Mouse (Mus musculus): ENCODE results near the gene Sfxn1. TPM values are rescaled to one million over a fixed set of nuclear protein-coding genes. Genes with fewer than 3 reads are reported as not detected.
A peak's percentile ranks its signal among the peaks of the same experiment; 100 is the strongest.

Gene Sfxn1
- total and polyA plus RNA-seq, 2 experiments from 2014 or later, result 8.8 to 13.6 TPM

DNA sequence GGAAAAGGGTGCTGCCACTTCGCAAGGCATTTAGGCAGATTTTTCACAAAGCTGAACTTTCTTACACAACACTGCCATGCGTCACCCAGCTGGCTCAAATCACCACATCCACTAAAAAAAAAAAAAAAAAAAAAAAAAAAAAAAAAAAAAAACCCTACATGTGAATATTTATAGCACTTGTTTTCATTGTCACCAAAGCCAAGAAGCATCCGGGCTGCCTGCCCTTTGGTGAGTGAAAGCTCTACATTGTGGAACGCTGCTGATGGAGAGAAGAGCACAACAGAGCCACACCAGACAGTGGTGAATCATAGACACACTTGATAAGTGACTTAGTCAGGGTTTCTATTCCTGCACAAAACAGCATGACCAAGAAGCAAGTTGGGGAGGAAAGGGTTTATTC is 33.7 kb upstream of the Sfxn1 start:
- Histone ChIP-seq H3K4me2 (ENCODE audit: low read depth, low read length) (no peak overlapping the region), H3K9ac (replicated peaks; ENCODE audit: low read depth, low read length) (no peak overlapping the region), H3K27me3 (ENCODE audit: control insufficient read depth, insufficient read depth, low read length) (no peaks in the 10 kb centered on the region), H3K27ac (ENCODE audit: low read depth) (no peak overlapping the region), H3K36me3 (replicated peaks; ENCODE audit: control insufficient read depth, insufficient read depth, low read length) (no peaks in the 10 kb centered on the region), H3K4me1 (ENCODE audit: control insufficient read depth, insufficient read depth) (no peaks in the 10 kb centered on the region), H3K9me3 (replicated peaks; ENCODE audit: control insufficient read depth, low read length) (no peaks in the 10 kb centered on the region), H3K4me3 (ENCODE audit: low read depth, low read length) (no peak overlapping the region)
- 69% methylated on average over 4 of the region's 4 CpGs for whole genome bisulfite sequencing
- DNase-seq (ENCODE audit: low spot score) (no peak), ATAC-seq (ENCODE audit: insufficient read depth, low read depth) (no peak)
- TF ChIP-seq CTCF (IDR thresholded peaks at IDR 0.05; ENCODE audit: low read depth) (no peak), EP300 (IDR thresholded peaks at IDR 0.05; ENCODE audit: low read depth) (no peak)

DNA sequence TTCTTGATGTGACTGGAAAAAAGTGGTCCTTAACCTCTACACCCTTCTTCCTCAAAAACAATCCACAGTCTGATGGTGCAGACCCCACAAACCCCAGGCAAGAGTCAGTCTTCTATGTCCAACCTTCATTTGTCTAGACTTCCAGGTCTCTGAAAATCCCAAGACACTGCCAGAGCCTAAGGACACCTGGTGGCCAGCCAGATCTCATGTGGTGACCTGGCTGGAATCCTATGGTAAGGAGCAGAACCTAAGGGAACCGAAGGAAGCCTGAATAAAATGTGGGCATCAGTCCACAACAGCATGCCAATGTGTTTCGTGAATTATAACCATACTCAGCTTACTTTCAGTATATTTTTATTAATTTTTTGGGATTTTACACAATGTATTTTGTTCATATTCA is 31.4 kb upstream of the Sfxn1 start:
- TF ChIP-seq CTCF (IDR thresholded peaks at IDR 0.05; ENCODE audit: low read depth) (no peak), EP300 (IDR thresholded peaks at IDR 0.05; ENCODE audit: low read depth) (no peak)
- Histone ChIP-seq H3K27me3 (ENCODE audit: control insufficient read depth, insufficient read depth, low read length) (no peaks in the 10 kb centered on the region), H3K4me2 (ENCODE audit: low read depth, low read length) (no peak overlapping the region), H3K4me3 (ENCODE audit: low read depth, low read length) (no peak overlapping the region), H3K4me1 (ENCODE audit: control insufficient read depth, insufficient read depth) (no peaks in the 10 kb centered on the region), H3K27ac (ENCODE audit: low read depth) (no peak overlapping the region), H3K36me3 (replicated peaks; ENCODE audit: control insufficient read depth, insufficient read depth, low read length) (no peaks in the 10 kb centered on the region), H3K9me3 (replicated peaks; ENCODE audit: control insufficient read depth, low read length) (no peaks in the 10 kb centered on the region), H3K9ac (replicated peaks; ENCODE audit: low read depth, low read length) (no peak overlapping the region)
- whole genome bisulfite sequencing, result 84% methylated on average over 2 of the region's 2 CpGs
- no peak for DNase-seq (ENCODE audit: low spot score)
- no peak for ATAC-seq (ENCODE audit: insufficient read depth, low read depth)

GRCm38 (mm10) chr13:54048679-54049352 is 22.9 kb upstream of the Sfxn1 start:
- 75% methylated on average over 7 of the region's 7 CpGs for WGBS
- Histone ChIP-seq H3K27ac (ENCODE audit: low read depth) (no peak overlapping the region), H3K9me3 (replicated peaks; ENCODE audit: control insufficient read depth, low read length) (no peaks in the 10 kb centered on the region), H3K9ac (replicated peaks; ENCODE audit: low read depth, low read length) (no peak overlapping the region), H3K27me3 (ENCODE audit: control insufficient read depth, insufficient read depth, low read length) (peaks cover 7% of the 10 kb centered on the region), H3K4me1 (ENCODE audit: control insufficient read depth, insufficient read depth) (no peaks in the 10 kb centered on the region), H3K4me2 (ENCODE audit: low read depth, low read length) (no peak overlapping the region), H3K36me3 (replicated peaks; ENCODE audit: control insufficient read depth, insufficient read depth, low read length) (no peaks in the 10 kb centered on the region), H3K4me3 (ENCODE audit: low read depth, low read length) (no peak overlapping the region)
- ATAC-seq (ENCODE audit: insufficient read depth, low read depth) (no peak), DNase-seq (ENCODE audit: low spot score) (no peak)
- TF ChIP-seq CTCF (IDR thresholded peaks at IDR 0.05; ENCODE audit: low read depth), result no peak
- no peak for TF ChIP-seq EP300 (IDR thresholded peaks at IDR 0.05; ENCODE audit: low read depth)

- Histone ChIP-seq H3K27me3 (ENCODE audit: control insufficient read depth, insufficient read depth, low read length) (peaks cover 21% of the 10 kb centered on the region), H3K4me3 (ENCODE audit: low read depth, low read length) (no peak overlapping the region), H3K4me1 (ENCODE audit: control insufficient read depth, insufficient read depth) (no peaks in the 10 kb centered on the region), H3K9me3 (replicated peaks; ENCODE audit: control insufficient read depth, low read length) (no peaks in the 10 kb centered on the region), H3K9ac (replicated peaks; ENCODE audit: low read depth, low read length) (no peak overlapping the region), H3K27ac (ENCODE audit: low read depth) (no peak overlapping the region), H3K4me2 (ENCODE audit: low read depth, low read length) (no peak overlapping the region), H3K36me3 (replicated peaks; ENCODE audit: control insufficient read depth, insufficient read depth, low read length) (no peaks in the 10 kb centered on the region)
- no peak for ATAC-seq (ENCODE audit: insufficient read depth, low read depth)
- TF ChIP-seq EP300 (IDR thresholded peaks at IDR 0.05; ENCODE audit: low read depth), result no peak
- TF ChIP-seq CTCF (IDR thresholded peaks at IDR 0.05; ENCODE audit: low read depth), result no peak
- 65% methylated on average over 7 of the region's 7 CpGs for whole genome bisulfite sequencing
- DNase-seq (ENCODE audit: low spot score), result no peak
Measured at GRCm38 (mm10) chr13:54051641-54052040, 20.0 kb upstream of the Sfxn1 start.

DNA sequence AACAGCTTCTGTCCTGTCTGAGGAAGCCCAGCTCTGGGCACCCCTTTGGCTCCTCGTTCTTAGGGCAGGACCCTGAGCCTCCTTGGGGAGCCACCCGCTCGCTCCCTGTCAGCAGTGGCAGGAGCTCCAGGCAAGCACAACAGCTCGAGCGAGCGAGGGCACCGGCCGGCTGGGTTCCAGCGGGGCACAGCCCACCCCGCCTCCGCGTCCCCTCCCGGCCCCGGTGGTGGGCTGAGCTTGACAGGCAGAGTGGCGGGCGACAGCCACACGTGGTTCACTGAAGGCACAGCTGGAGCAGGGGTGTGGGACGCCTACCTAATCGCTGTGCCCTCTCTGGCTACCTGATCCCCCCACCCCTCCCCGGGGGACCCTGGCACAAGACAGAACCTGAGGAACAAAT is 16.7 kb upstream of the Sfxn1 start:
- Histone ChIP-seq H3K9me3 (replicated peaks; ENCODE audit: control insufficient read depth, low read length) (no peaks in the 10 kb centered on the region), H3K27ac (ENCODE audit: low read depth) (no peak overlapping the region), H3K4me1 (ENCODE audit: control insufficient read depth, insufficient read depth) (no peaks in the 10 kb centered on the region), H3K9ac (replicated peaks; ENCODE audit: low read depth, low read length) (peak overlapping the region; percentile 38; the same call in 1 of the 2 replicates), H3K36me3 (replicated peaks; ENCODE audit: control insufficient read depth, insufficient read depth, low read length) (no peaks in the 10 kb centered on the region), H3K27me3 (ENCODE audit: control insufficient read depth, insufficient read depth, low read length) (peaks cover 21% of the 10 kb centered on the region), H3K4me3 (ENCODE audit: low read depth, low read length) (peak overlapping the region; percentile 44), H3K4me2 (ENCODE audit: low read depth, low read length) (peak overlapping the region; percentile 92)
- DNase-seq (ENCODE audit: low spot score) (no peak), ATAC-seq (ENCODE audit: insufficient read depth, low read depth) (peak; percentile 49; the same call in 1 of the 2 replicates)
- WGBS, result under 1% methylated on average over 20 of the region's 20 CpGs
- TF ChIP-seq EP300 (IDR thresholded peaks at IDR 0.05; ENCODE audit: low read depth) (no peak), CTCF (IDR thresholded peaks at IDR 0.05; ENCODE audit: low read depth) (no peak)

- ATAC-seq (ENCODE audit: insufficient read depth, low read depth), result peak; percentile 73
- peak within 1 kb of the TSS; percentile 92 for H3K4me2 ChIP-seq (ENCODE audit: low read depth, low read length)
- under 1% methylated on average over 31 of the region's 31 CpGs for WGBS
- no peaks in the 10 kb centered on the region for H3K9me3 ChIP-seq (replicated peaks; ENCODE audit: control insufficient read depth, low read length)
- no peaks in the 10 kb centered on the region for H3K4me1 ChIP-seq (ENCODE audit: control insufficient read depth, insufficient read depth)
- H3K27me3 ChIP-seq (ENCODE audit: control insufficient read depth, insufficient read depth, low read length), result peaks cover 21% of the 10 kb centered on the region
- no peak within 1 kb of the TSS for H3K27ac ChIP-seq (ENCODE audit: low read depth)
- TF ChIP-seq EP300 (IDR thresholded peaks at IDR 0.05; ENCODE audit: low read depth) (no peak), CTCF (IDR thresholded peaks at IDR 0.05; ENCODE audit: low read depth) (peak; percentile 74)
- peak within 1 kb of the TSS; percentile 44 for H3K4me3 ChIP-seq (ENCODE audit: low read depth, low read length)
- peak; percentile 34 for DNase-seq (ENCODE audit: low spot score)
- H3K9ac ChIP-seq (replicated peaks; ENCODE audit: low read depth, low read length), result peak within 1 kb of the TSS; percentile 38; the same call in 1 of the 2 replicates
- no peaks in the 10 kb centered on the region for H3K36me3 ChIP-seq (replicated peaks; ENCODE audit: control insufficient read depth, insufficient read depth, low read length)
Measured at GRCm38 (mm10) chr13:54055448-54055861, 16.2 kb upstream of the Sfxn1 start, which contains the start of gene Drd1. Gene Drd1, minus strand, starts transcription at chr13:54055705.
